Mouse (Mus musculus) forebrain, embryonic 13.5 days (tissue): ENCODE data around the gene Olfr658. TPM values are rescaled to one million over a fixed set of nuclear protein-coding genes. Genes with fewer than 3 reads are reported as not detected.
A peak's percentile ranks its signal among the peaks of the same experiment; 100 is the strongest.

Experiments used
- ATAC-seq: fragments of 200-750 bp; cut with Nextera tagmentation; 2 replicates; pipeline ENCODE4 v1.8.0; 2017
- H3K27ac ChIP-seq: fragments of 300-500 bp; sonication (generic); 2 replicates; pipeline ENCODE4 v1.5.1; 2015; ENCODE audit warnings: inconsistent platforms, mild to moderate bottlenecking, moderate library complexity
- H3K27me3 ChIP-seq: fragments of 300-500 bp; sonication (generic); 2 replicates; pipeline ENCODE4 v1.6.1; 2015; ENCODE audit warnings: mild to moderate bottlenecking, inconsistent platforms
- H3K36me3 ChIP-seq: fragments of 300-500 bp; sonication (generic); 2 replicates; pipeline ENCODE4 v1.6.1; 2015; ENCODE audit warnings: mild to moderate bottlenecking, inconsistent platforms; ENCODE audit not compliant: poor library complexity, severe bottlenecking
- H3K4me1 ChIP-seq: fragments of 300-500 bp; sonication (generic); 2 replicates; pipeline ENCODE4 v1.6.1; 2015; ENCODE audit warnings: inconsistent platforms
- H3K4me2 ChIP-seq: fragments of 300-500 bp; sonication (generic); 2 replicates; pipeline ENCODE4 v1.6.1; 2015; ENCODE audit warnings: inconsistent platforms, mild to moderate bottlenecking, moderate library complexity
- H3K4me3 ChIP-seq: fragments of 300-500 bp; sonication (generic); 2 replicates; pipeline ENCODE4 v1.5.1; 2015; ENCODE audit warnings: mild to moderate bottlenecking, inconsistent platforms
- H3K9ac ChIP-seq: fragments of 300-500 bp; sonication (generic); 2 replicates; pipeline ENCODE4 v1.6.1; 2015; ENCODE audit warnings: mild to moderate bottlenecking, inconsistent platforms
- H3K9me3 ChIP-seq: fragments of 300-500 bp; sonication (generic); replicated peaks from 2 replicates; pipeline ENCODE4 v1.6.1; 2016; ENCODE audit warnings: inconsistent platforms
- WGBS: fragments of 180-500 bp; shearing (Covaris S2); methylation state at CpG from one replicate; pipeline ENCODE4 v1.1.7; 2015; 5-methylcytosine and 5-hydroxymethylcytosine counted together
- polyA plus RNA-seq: library from polyadenylated mRNA; unstranded; fragments of >200 nt; fragmentation: Nextera tagmentation; extraction: Ambion mirVana; gene quantifications from 2 replicates; pipeline ENCODE4 v1.2.1, GENCODE M21; 2015

The Olfr658 gene
- 0.06 and 0.10 TPM in 2 replicates for polyA plus RNA-seq

DNA sequence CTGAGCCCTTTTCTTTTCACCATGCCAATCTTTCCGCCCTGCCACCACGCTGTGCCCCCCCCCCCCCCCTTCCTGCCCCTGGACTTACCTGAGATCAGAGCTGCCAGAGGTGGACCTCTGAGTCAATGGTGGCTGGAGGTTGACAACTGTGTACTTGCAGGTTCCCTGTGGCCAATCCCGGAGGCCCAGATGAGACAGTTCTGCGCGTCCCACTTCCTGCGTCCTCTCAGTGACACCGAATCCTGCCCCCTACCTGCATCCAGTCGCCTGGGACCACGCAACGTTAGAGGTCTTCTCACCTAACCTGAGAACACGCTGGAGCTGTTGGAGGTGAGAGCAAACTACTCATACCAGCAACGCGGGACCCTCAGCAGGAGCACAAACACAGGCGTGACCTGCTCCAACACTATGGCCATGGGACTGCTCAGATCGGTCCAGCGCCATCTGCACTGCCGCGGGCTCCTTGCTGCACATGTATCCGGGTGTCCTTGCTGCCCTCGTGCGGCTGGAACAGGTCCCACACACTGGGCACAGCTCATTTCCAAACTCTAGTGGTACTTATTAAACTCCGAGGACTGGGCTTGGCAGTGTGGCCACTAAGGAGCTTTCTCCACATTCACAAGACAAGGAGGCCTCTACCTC lies at the start of gene Olfr658:
TSS of gene Olfr658 (minus strand) at position 465 of the 642 bp plus-strand sequence.
- H3K9ac ChIP-seq, result peak within 1 kb of the TSS; percentile 40; the same call in 1 of the 2 replicates
- WGBS, result 14% methylated on average over 20 of the region's 22 CpGs
- H3K9me3 ChIP-seq, result no peaks in the 10 kb centered on the region
- no peaks in the 10 kb centered on the region for H3K4me1 ChIP-seq
- H3K27ac ChIP-seq, result no peak within 1 kb of the TSS
- H3K4me2 ChIP-seq, result peak within 1 kb of the TSS; percentile 56
- peak within 1 kb of the TSS; percentile 34 for H3K4me3 ChIP-seq
- no peaks in the 10 kb centered on the region for H3K27me3 ChIP-seq
- H3K36me3 ChIP-seq, result no peaks in the 10 kb centered on the region
- peak; percentile 96 for ATAC-seq

DNA sequence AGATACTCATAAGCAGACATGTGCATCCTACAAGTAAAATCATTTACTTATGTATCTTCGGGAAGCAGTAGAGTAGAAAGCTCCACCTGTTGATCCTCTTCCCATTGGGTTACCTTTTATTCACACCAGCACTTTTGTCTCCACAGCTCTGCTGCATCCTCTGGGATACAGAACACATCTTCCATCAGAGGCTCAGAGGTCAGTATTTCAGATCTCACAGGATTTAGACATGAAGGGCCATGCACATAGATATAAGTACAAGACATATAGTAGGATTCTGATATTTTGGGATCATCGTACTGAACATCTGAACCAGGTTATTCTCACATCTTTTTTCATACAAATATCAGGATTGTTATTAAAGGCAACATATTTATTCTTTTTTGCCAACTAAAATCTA lies 39.1 kb upstream of the Olfr658 start, which contains the start of gene Olfr661:
TSS of gene Olfr661 (plus strand) at position 301 of the 400 bp plus-strand sequence.
- Histone ChIP-seq H3K27ac (no peak within 1 kb of the TSS), H3K4me1 (no peaks in the 10 kb centered on the region), H3K4me2 (no peak within 1 kb of the TSS), H3K36me3 (no peaks in the 10 kb centered on the region), H3K27me3 (no peaks in the 10 kb centered on the region), H3K9ac (no peak within 1 kb of the TSS), H3K9me3 (no peaks in the 10 kb centered on the region), H3K4me3 (no peak within 1 kb of the TSS)
- 94% methylated on average over 2 of the region's 2 CpGs for WGBS
- no peak for ATAC-seq

DNA sequence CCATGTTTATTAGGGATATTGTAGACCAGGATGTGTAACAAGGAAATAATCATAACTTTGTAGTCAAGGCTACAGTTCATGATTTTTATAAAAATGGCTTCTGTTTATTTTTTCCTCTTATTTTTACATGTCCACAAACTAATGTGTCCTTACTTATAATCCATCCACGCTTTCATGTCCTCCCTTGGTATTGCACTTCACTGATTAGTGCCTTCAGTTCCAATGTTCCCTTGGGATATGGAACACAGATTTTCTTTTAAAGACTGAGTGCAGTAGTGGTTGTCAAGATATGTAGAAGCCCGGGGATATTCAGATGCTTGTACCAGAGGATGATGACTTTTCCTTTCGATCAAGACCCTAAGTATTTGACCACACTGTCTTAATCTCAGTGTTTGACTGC lies 19.3 kb upstream of the Olfr658 start, which contains the start of gene Olfr659:
TSS of gene Olfr659 (plus strand) at position 301 of the 400 bp plus-strand sequence.
- no peaks in the 10 kb centered on the region for H3K4me1 ChIP-seq
- no peaks in the 10 kb centered on the region for H3K36me3 ChIP-seq
- H3K27ac ChIP-seq, result no peak within 1 kb of the TSS
- H3K4me3 ChIP-seq, result no peak within 1 kb of the TSS
- ATAC-seq, result no peak
- WGBS, result 90% methylated on average over 3 of the region's 3 CpGs
- no peaks in the 10 kb centered on the region for H3K9me3 ChIP-seq
- no peaks in the 10 kb centered on the region for H3K27me3 ChIP-seq
- no peak within 1 kb of the TSS for H3K4me2 ChIP-seq
- H3K9ac ChIP-seq, result no peak within 1 kb of the TSS

DNA sequence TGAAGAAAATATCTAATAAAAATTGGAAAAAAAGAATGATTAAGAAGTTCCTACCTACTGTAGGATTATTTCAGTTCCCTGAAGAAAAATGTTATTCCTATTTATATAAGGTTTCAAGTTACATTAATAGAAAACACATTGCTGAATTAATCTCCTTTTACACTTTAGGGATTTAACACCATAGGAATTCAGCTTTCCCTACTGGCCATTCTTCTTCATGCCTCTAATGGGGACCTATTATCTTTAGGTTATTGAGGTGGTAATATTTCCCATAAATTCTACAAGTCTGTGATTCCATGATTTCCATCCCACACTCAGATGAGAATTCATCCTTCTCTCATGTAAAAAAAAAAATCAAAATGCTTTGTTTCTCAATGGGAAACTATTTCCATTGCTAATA lies 22.6 kb downstream of the Olfr658 start, which contains the start of gene Olfr657:
TSS of gene Olfr657 (plus strand) at position 301 of the 400 bp plus-strand sequence.
- no peaks in the 10 kb centered on the region for H3K4me1 ChIP-seq
- H3K9ac ChIP-seq, result no peak within 1 kb of the TSS
- H3K27me3 ChIP-seq, result no peaks in the 10 kb centered on the region
- H3K4me3 ChIP-seq, result no peak within 1 kb of the TSS
- no peak for ATAC-seq
- no peak within 1 kb of the TSS for H3K27ac ChIP-seq
- H3K36me3 ChIP-seq, result no peaks in the 10 kb centered on the region
- H3K9me3 ChIP-seq, result no peaks in the 10 kb centered on the region
- no peak within 1 kb of the TSS for H3K4me2 ChIP-seq

DNA sequence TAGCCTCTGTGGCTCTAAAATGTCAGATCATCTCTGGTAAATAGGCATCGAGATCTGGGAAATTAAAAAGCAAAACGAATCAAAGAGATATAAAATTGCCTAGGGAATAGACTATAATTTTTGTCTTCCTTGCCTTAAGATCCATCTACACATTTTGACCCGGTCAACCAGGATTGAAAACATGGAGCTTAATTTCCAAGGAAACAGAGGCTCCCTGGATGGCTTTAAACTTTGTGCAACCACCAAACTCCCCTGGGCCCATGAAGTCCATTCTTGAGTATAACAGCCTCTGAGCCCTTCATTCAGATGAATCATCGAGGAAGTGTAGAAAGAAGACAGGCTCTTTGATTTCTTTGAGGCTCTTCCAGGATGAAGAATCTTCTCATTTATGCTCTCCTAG lies 33.5 kb downstream of the Olfr658 start, which contains the start of gene Olfr656:
TSS of gene Olfr656 (plus strand) at position 301 of the 400 bp plus-strand sequence.
- no peaks in the 10 kb centered on the region for H3K9me3 ChIP-seq
- H3K4me2 ChIP-seq, result no peak within 1 kb of the TSS
- no peaks in the 10 kb centered on the region for H3K36me3 ChIP-seq
- no peak within 1 kb of the TSS for H3K9ac ChIP-seq
- no peak within 1 kb of the TSS for H3K27ac ChIP-seq
- ATAC-seq, result no peak
- WGBS, result 77% methylated on average over 4 of the region's 4 CpGs
- no peak within 1 kb of the TSS for H3K4me3 ChIP-seq
- H3K27me3 ChIP-seq, result no peaks in the 10 kb centered on the region
- H3K4me1 ChIP-seq, result no peaks in the 10 kb centered on the region

DNA sequence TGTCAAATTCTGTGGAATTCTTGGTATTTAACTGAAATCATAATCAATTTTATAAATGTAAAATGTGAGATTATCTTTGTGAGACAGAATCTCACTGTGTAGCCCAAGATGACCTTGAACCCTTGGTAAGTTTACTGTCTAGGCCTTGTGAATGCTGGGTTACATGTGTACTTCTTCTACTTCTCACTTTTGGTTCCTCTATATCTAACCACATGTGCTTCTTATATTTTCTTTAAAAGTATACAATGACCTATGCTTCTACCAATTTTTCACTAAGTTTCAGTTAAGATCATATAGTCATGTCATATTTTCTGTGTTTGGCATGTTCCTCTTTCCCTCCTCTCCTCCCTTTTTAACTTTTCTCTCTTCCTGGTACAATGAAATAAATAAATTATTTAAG lies 42.4 kb downstream of the Olfr658 start:
- no peak for ATAC-seq
- no peaks in the 10 kb centered on the region for H3K9me3 ChIP-seq
- H3K4me3 ChIP-seq, result no peak overlapping the region
- no peaks in the 10 kb centered on the region for H3K27me3 ChIP-seq
- no peaks in the 10 kb centered on the region for H3K4me1 ChIP-seq
- no peak overlapping the region for H3K27ac ChIP-seq
- H3K36me3 ChIP-seq, result no peaks in the 10 kb centered on the region
- H3K9ac ChIP-seq, result no peak overlapping the region
- no peak overlapping the region for H3K4me2 ChIP-seq

DNA sequence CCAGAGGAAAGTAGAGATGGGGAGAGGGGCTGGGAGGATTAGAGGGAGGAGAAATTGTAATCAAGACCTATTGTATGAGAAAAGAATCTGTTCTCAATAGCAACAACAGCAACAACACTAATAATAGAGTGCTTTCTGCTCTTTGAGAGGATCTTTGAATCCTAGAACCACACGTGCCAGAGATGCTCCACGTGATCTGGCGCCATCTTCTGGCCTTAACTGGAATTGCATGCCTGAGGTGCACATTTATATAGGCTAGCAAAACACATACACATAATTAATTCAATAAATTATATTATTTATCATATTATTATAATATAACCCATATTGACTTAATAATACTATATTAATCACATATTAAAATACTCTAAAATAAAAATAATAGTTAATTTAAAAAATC lies 43.9 kb downstream of the Olfr658 start:
- no peaks in the 10 kb centered on the region for H3K4me1 ChIP-seq
- no peaks in the 10 kb centered on the region for H3K27me3 ChIP-seq
- H3K4me2 ChIP-seq, result no peak overlapping the region
- no peaks in the 10 kb centered on the region for H3K36me3 ChIP-seq
- no peaks in the 10 kb centered on the region for H3K9me3 ChIP-seq
- H3K9ac ChIP-seq, result no peak overlapping the region
- no peak for ATAC-seq
- WGBS, result 3% methylated on average over 3 of the region's 3 CpGs
- no peak overlapping the region for H3K4me3 ChIP-seq
- H3K27ac ChIP-seq, result no peak overlapping the region

DNA sequence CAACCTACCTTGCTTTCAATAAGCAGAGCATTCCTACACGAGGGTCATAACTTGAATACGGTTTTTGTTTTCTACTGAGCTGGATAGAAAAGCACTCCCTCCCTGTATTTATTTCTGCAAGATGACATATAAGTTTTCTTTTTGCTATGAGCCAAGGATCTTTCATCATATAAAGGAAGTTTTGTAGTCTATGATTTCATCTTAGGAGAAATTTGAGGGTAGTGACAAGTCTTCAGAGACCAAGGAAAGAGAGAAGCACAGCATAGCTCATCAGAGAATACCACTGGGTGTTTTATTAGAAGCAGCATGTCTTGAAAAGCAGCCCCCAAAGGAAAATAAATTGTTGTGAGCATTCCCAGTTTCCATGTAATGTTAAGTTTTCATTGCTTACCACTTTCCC lies 45.4 kb downstream of the Olfr658 start, which contains the start of gene Olfr655:
TSS of gene Olfr655 (minus strand) at position 101 of the 400 bp plus-strand sequence.
- Histone ChIP-seq H3K4me1 (no peaks in the 10 kb centered on the region), H3K9me3 (no peaks in the 10 kb centered on the region), H3K27ac (no peak within 1 kb of the TSS), H3K9ac (no peak within 1 kb of the TSS), H3K36me3 (no peaks in the 10 kb centered on the region), H3K4me2 (no peak within 1 kb of the TSS), H3K27me3 (no peaks in the 10 kb centered on the region), H3K4me3 (no peak within 1 kb of the TSS)
- ATAC-seq, result no peak
- 91% methylated on average over 2 of the region's 2 CpGs for WGBS

Other genes starting within 250 kb of the Olfr658 start
- gene Trim30c, start 246.5 kb downstream of the Olfr658 start, polyA plus RNA-seq, result not detected in 2 replicates
- gene Trim30a, start 182.1 kb downstream of the Olfr658 start, polyA plus RNA-seq, result 0.45 and 0.78 TPM in 2 replicates
- gene Trim30d, start 139.5 kb downstream of the Olfr658 start, polyA plus RNA-seq, result 0.09 TPM in 1 of 2 replicates, not detected in the other
- gene Olfr651, start 97.2 kb downstream of the Olfr658 start, polyA plus RNA-seq, result not detected in 2 replicates
- gene Olfr652, start 86.4 kb downstream of the Olfr658 start, polyA plus RNA-seq, result 0.03 TPM in 1 of 2 replicates, not detected in the other
- not detected in 2 replicates for gene Olfr653, start 70.0 kb downstream of the Olfr658 start, polyA plus RNA-seq
- not detected in 2 replicates for gene Olfr654, start 60.3 kb downstream of the Olfr658 start, polyA plus RNA-seq
- gene Olfr655, start 45.5 kb downstream of the Olfr658 start, polyA plus RNA-seq, result not detected in 2 replicates
- gene Olfr656, start 33.4 kb downstream of the Olfr658 start, polyA plus RNA-seq, result not detected in 2 replicates
- gene Olfr657, start 22.5 kb downstream of the Olfr658 start, polyA plus RNA-seq, result not detected in 2 replicates
- gene Olfr659, start 19.4 kb upstream of the Olfr658 start, polyA plus RNA-seq, result not detected in 2 replicates
- gene Olfr661, start 39.2 kb upstream of the Olfr658 start, polyA plus RNA-seq, result not detected in 2 replicates
- not detected in 2 replicates for gene Usp17le, start 130.2 kb upstream of the Olfr658 start, polyA plus RNA-seq
- gene Usp17lb, start 195.3 kb upstream of the Olfr658 start, polyA plus RNA-seq, result not detected in 2 replicates
- gene Usp17la, start 209.7 kb upstream of the Olfr658 start, polyA plus RNA-seq, result not detected in 2 replicates
- not detected in 2 replicates for gene Olfr665, start 230.7 kb upstream of the Olfr658 start, polyA plus RNA-seq
- gene Olfr666, start 248.6 kb upstream of the Olfr658 start, polyA plus RNA-seq, result not detected in 2 replicates